Mouse (Mus musculus) kidney, adult 2 months (tissue): ENCODE results near the gene Tsnax.

ENCODE experiments used
- CTCF ChIP-seq: fragments of 200-500 bp; conservative IDR thresholded peaks from 2 replicates; pipeline ENCODE4 v1.5.1; 2011; ENCODE audit warnings: low read depth, mild to moderate bottlenecking, control low read depth, low read length, moderate library complexity, mixed read lengths; ENCODE audit not compliant: insufficient read depth, insufficient read length
- POLR2A ChIP-seq: fragments of 200-500 bp; IDR thresholded peaks from one replicate; pipeline ENCODE4 v1.6.1; 2011; ENCODE audit warnings: low read depth, low read length, control low read depth

- TF ChIP-seq CTCF (no peak), POLR2A (no peak)
Measured at GRCm38 (mm10) chr8:125078771-125079384, 66.1 kb downstream of the Tsnax start.
